Mouse (Mus musculus): ENCODE measurements around the gene Pgrmc2.

Gene Pgrmc2

DNA sequence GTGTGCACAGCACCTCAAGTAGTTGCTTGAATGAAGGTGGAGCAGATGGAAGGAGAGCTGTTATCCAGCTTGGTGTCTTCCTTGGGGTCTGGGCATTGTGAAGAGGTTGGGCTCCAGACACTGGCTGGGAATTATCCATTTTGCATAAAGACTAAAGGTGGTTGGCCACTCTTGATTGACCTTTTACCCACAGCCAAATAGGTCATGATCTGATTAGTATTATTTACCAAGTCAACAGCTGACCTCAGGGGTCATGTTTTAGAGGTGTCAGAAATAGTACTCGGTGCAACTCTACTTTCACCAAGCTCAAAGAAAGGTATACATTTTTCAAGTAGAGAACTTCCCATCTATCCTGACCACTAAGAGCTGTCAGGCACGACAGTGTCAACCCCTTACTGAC, 17.5 kb downstream of the Pgrmc2 start:
- DNase-seq = no peak

- DNase-seq = no peak
These were observed 20.1 kb downstream of the Pgrmc2 start for GRCm38 (mm10) chr3:41062758-41063157.

DNA sequence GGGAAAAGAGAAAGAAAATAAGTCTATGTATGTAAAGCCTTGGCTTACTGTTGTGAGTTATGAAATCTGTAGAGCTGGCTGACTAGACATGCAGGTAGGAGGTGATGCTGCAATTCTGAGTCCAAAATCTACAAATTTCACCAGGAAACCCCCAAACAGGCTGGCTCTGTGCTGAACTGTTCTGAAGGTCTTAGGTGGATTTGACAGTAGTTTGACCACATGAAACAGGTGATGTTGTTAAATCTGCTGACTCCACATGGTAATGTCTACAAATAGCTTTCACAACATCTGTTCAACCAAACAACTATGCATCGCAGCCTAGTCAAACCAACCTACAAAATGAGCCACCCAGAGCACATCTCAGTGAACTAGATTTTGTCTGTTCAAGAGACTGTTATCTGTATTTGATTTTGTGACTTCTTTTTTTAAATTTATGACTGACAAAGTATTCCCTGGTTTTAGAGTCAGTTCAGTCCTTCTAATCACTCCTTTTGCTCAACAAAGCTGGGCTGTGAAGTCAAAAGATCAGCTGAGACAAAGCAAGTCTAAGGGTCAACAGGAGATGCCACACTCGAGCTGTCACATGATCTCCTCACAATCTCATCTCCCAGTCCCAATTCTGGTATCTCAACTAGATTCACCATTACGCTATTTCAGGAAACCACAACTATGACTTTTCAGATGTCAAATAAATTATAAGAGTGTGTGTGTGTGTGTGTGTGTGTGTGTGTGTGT, 20.8 kb downstream of the Pgrmc2 start:
- peak; percentile 12 for DNase-seq

DNA sequence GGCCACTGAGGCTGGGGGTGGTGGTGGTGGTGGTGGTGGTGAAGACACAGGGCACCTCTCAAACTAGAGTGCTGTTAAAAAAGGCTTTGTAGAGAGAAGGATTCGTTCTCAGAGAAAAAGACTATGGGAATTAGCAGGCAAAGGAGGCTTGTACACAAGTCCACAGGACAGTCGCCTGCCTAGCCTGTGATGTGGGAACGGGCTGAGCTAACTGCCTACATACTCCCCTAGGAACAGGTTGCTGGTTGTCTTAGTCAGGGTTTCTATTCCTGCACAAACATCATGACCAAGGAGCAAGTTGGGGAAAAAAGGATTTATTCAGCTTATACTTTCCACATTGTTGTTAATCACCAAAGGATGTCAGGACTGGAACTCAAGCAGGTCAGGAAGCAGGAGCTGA, 23.6 kb downstream of the Pgrmc2 start:
- DNase-seq = peak; percentile 14

GRCm38 (mm10) chr3:41058395-41058794, 24.5 kb downstream of the Pgrmc2 start:
- DNase-seq = peak; percentile 62

DNA sequence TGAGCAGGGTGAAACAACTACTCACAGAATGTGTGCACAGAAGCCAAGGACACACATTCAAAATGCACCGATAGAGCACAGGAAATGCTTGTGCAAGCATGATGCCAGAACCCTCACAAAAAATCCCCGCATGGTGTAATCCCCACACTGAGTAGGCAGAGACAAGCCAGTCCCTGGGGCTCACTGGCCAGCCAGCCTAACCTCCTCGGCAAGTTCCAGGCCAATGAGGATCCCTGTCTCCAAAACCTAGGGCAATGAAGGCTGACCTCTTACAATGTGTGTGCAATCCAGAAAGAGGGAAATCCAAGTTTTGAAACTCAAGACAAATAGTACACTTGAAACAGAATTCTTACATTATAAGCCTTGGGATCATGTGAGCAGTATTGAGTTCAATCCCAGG, 29.5 kb downstream of the Pgrmc2 start:
- DNase-seq = no peak

DNA sequence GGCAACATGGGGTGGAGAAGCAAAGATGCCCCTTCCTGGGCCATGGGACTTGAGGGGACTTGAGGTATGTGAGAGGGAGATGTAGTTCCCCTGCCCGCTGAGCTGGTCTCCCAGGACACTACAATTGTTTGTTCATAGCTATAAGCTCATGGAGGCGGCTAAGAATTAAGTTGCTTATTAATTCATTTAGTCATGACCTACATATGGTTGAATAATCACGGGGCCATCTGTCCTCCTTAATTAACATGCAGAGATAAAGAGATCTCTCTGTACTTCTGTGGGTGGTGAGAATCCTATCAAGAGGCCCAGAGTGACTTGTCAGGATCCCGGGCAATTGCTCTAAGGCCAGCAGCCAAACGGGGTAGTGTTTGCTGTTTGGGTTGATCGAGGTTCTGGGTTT, 35.0 kb downstream of the Pgrmc2 start:
- DNase-seq = no peak

DNA sequence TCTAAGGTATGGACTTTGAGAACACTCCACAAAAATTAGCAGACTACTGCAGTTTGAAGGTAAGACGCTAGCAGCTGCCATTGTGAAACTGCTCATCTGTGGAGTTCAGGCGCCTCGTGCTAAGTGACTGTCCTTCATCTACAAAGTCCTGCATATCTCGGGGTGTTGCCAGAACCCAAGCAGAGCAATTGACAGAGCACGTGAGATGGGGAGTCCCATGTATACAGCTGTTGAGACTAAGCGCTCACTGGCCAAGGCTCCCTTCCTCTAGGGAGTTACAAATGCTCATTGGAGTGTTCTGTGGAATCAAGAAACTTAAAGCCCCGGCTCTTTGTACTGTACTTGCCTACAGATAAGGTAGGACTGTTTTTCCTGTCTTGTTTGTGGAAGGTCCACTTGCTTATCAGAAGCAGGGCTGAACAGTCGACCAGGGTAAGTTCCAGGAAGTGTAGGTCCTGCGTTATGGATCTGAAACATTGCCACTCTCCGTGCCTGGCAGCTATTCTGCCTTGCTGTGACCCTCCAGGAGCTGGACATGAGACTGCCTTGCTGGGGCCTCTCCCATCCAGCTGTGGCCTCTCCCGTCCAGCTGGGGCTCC, 39.0 kb downstream of the Pgrmc2 start:
- DNase-seq = no peak

DNA sequence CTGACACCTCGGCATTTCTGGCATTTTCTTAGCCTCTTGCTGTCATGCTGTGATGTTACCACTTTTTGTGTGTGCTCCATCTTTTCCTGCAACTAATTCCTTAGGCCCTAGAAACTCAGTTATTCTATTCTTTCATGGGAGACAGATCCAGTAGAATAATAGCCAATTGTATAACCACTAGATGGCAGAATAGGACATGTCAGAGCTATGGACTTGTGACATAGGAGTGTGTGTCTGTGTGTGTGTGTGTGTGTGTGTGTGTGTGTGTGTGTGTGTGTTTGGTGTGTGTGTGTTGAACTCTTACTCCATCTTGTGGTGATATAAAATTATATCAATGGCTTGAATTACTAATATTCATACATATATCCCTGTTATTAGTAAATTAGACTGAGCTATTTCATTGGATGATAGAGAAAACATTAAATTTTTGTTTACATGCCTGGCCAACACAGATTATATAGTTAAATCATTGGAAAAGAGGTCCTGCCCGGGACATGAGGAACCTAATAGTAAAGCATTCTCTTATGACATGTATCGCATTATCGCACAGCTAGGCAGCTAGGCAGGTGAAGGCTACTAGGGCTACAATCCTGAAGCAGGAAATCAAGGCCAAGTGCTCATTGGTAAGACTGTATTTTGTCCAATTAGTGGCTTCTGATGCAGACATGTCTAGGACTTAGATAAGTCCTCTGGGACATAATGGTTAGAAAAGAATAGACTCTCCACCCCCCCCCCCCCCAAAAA, 40.5 kb downstream of the Pgrmc2 start:
- no peak for DNase-seq

DNA sequence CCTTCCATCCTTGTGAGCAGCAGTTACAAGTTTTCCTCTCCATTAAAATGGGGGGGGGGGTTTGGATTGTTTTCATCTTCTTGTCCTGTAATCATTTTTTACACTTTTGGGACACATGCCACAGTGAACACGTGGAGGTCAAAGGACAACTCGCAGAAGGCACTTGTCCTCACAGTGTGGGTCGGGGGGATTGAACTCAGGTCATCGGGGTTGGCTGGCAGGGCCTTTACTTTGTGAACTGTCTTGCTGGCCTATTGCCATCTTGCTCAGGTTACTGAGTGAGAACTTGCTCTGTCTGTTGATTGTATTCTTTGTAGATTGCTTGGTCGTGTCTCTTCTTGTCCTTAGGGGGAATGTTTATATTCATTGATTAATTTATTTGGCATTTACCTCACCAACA, 41.6 kb downstream of the Pgrmc2 start:
- no peak for DNase-seq

- no peak for DNase-seq
These were observed 44.4 kb downstream of the Pgrmc2 start for GRCm38 (mm10) chr3:41038297-41038916.

GRCm38 (mm10) chr3:41031286-41032210, 51.3 kb downstream of the Pgrmc2 start:
- DNase-seq = no peak

- no peak for DNase-seq
These were observed 52.1 kb downstream of the Pgrmc2 start for GRCm38 (mm10) chr3:41030705-41031104.

DNA sequence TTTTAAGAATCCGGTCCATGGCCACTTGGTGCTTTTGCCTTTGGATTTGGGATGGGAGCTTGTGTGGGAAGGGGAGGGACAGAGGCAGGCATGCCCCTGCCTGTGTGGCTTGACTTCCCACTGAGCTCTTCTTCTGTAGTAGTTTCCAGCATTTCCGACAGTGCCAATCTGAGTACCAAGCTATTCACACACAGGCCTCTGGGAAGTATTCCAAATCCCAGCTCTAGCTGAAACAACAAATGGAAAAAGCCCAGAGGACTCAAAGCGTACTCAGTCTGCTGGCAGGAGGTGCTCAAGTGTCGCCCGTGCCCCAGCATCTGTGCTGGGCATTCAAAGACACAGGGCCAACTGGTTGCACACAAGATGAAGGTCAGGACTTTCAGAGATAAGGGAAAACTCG, 60.9 kb downstream of the Pgrmc2 start:
- DNase-seq = no peak

- DNase-seq = no peak
These were observed 62.2 kb downstream of the Pgrmc2 start for GRCm38 (mm10) chr3:41020687-41021086.

DNA sequence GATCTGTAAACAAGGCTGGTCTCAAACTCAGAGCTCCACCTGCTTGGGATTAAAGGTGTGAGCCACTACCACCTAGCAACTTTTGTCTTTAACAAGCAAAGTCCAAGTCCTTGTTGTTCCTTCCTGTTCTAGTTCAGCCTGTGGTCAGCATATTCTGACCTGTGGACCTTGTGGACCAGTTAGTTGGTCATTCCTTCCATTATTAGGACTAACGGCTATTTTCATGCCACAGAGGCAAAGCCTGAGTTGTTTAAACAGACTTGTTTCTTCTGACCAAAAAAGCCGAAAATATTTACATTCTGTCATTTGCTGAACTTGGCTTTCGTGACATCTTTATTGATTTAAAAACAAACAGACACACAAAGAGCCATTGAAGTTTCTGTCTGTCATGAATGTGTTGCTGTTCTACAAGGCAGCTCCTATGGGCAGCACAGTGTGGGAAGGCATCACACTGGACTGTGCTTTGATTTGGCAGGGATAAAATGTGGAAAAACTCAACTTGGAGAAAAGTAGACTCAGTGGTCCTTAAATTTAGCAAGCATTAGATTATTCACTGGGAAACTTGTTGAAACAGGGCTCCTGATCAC, 64.7 kb downstream of the Pgrmc2 start:
- no peak for DNase-seq
